Mouse (Mus musculus) megakaryocyte, embryonic 14.5 days (primary cell): ENCODE measurements at regions not wholly inside any gene's neighbourhood (a gene's known extent, or its start where the extent isn't known, plus 50 kb on each side); places are given as distances from the start of the nearest gene placed in this dataset.

ENCODE experiments used
- FLI1 ChIP-seq: IDR thresholded peaks from 2 replicates; pipeline ENCODE4 v1.6.1; 2012; ENCODE audit warnings: low read length, inconsistent platforms, mixed read lengths
- GATA1 ChIP-seq: IDR thresholded peaks from 3 replicates; pipeline ENCODE4 v1.6.1; 2012; ENCODE audit warnings: mixed read lengths, low read length, inconsistent platforms, borderline replicate concordance

GRCm38 (mm10) chr16:5370496-5370895 lies 114.7 kb upstream of the Eef2kmt start:
- TF ChIP-seq GATA1 (no peak), FLI1 (no peak)
